Mouse (Mus musculus) heart, adult 11 months (tissue): ENCODE data around the gene Ndufc1.
A peak's percentile ranks its signal among the peaks of the same experiment; 100 is the strongest.
"Not testable (repeated sequence)": the region's sequence is repeated elsewhere in the genome, so short reads cannot be mapped to it uniquely, and the experiment has no call there.

ENCODE experiments used
- DNase-seq: peaks from one replicate; pipeline ENCODE4 v3.0.0; 2022

Gene Ndufc1

GRCm38 (mm10) chr3:51395461-51396145 lies 13.2 kb downstream of the Ndufc1 start:
- no peak for DNase-seq

DNA sequence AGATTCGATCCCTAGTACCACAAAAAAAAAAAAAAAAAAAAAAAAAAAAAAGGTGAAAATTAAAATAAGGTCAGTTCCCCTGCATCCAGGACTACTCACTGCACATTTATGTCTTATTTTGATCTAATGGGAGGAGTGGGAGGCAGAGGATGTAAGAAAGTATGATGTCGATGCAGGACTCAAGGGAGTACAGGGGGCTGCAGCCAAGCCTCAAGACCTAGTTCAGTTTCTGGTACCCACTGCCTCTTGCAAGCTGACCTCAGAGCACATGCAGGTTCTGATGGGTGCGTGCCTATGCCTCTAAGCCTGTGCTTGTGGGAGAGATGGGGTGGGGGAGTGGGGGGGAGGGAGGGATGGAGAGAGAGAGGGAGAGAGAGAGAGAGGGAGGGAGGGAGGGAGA lies 13.9 kb downstream of the Ndufc1 start:
- DNase-seq: no peak

- no peak for DNase-seq
These were observed 15.1 kb downstream of the Ndufc1 start for GRCm38 (mm10) chr3:51393651-51394050.

DNA sequence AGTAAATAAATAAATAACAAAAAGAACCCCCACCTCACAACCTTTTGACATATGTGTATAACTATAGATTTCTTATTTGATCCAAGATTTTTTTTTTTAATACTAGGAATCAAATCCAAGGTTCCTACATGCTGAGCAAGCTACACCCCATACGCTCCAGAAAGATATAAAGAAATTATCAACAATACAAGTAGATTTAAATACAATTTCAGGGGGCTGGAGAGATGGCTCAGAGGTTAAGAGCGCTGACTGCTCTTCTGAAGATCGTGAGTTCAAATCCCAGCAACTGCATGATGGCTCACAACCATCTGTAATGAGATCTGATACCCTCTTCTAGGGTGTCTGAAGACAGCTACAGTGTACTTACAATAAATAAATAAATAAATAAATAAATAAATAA lies 15.8 kb downstream of the Ndufc1 start:
- not testable (repeated sequence) for DNase-seq

DNA sequence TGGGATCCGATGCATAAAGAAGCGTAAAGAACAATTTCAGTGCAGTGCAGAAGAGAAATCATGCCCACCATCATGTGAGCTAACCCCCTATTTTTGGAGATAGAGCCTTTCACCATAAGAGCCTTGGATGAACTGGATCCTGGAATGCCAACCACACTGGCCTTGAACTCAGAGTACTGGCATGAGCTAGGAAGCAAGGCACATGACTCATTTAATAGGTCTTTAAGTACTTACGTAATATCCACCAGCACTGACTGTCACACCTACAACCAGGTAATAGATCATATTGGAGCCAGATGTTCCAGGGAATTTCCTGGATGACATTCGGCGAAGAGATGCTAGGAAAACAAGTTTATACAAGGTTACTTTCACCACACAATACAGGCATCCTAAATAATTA lies 17.2 kb downstream of the Ndufc1 start:
- DNase-seq: no peak

DNA sequence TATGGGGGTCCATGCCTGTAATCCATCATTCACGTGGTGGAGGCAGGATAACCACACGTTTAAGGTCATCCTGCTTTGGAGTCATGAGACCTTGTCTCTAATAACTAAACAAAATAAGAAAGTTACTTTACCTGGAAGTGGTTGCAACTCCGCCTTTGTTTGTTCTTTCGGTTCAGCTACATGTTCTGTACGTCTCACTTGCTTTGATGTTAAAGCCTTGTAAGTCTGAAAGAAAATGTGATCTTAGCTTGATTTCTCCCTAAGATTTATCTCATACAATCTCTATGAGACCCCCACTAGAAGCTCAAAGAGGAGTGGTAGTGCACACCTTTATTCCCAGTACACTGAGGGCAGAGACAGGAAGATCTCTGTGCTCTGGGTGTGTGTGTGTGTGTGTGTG lies 17.7 kb downstream of the Ndufc1 start:
- DNase-seq: no peak

DNA sequence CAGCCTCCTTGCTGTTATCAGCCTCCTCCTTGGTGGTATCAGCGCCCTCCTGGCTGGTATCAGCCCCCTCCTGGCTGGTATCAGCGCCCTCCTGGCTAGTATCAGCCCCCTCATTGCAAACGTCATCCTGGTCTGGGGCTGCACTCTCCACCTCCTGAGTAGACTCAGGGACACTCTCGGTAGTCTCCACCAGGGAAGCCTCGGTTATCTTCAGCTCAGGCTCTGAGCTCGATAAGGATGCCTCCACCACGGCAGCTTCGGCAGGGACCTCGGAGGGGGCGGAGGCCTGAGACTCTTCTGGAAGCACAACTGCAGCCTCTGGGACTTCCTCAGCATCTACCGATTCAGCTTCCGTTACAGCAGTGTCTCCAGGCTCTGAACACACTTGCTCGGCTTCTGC lies 19.9 kb downstream of the Ndufc1 start:
- DNase-seq: no peak

DNA sequence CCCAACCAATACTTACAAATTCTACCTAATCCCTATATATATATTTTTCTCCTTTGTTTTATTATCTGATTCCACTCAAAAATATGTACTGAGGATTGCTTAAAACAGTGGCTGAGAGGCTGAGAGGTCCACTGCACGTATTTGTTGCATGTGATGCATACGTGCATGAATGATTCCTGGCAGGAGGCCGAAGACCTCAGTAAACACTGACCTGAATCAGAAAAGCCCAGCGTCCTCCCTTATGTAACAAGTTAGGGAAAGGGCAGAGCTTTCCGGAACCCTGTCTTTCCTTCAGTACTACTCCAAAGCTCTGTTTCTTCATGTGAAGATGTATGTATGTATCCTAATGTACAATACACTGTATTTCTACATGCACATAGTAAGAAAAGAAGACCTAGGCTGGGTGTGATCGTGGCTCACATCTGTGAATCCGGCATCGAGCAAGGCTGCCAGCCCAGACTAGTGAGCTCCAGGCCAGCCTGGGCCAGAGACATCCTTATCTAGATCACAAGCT lies 20.9 kb downstream of the Ndufc1 start:
- no peak for DNase-seq

GRCm38 (mm10) chr3:51387134-51387451 lies 21.7 kb downstream of the Ndufc1 start:
- DNase-seq: peak; percentile 88

DNA sequence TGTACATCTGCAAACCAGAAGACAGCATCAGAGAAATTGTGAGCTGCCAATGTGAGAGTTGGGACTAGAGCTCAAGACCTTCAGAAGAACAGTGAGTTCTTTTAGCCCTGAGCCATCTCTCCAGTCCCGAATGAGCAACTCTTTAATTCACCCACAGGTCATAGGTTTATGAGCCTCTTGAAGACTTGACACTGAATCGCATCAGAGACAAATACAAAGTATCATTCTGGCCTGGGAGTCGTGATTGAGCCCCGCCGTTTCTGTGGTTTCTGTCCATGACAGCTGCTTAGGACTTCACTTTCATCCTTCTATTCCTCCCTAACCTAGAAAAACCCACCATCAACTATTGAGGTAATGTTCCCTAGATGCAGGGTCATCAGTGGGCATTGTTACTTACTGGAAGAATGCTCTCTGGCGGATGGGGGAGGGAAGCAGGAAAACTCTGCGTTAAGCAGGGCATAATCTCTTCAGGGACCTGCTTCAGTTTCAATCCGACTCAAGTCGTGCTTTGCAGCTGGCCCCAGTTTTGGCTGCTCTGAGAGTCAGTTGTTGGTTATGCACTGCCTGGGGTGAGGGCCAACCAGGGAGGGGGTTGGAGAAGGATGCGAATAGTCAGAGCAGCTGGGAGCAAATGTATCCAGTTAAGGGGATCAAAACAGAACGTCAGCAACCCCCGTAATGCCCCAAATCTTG lies 22.2 kb downstream of the Ndufc1 start:
- peak; percentile 97 for DNase-seq

DNA sequence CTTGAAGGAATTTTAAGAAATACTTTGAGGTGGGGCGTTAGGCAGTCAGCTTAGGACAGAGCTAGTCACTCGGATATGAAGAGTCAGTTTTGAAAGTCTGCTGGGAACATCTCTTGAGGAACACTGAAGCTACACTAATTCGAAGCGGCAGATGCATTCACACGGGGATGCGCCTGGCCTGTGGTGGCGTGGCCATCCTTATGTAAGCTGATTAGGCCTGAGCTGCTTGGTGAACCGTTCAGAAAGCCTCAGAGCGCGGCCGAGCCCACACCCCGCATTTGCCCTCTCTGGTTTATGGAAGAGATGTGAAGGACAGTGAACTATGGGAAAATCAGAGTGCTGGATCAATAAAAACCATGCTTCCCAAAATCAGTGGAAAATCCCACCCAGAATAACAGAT lies 25.4 kb downstream of the Ndufc1 start:
- peak; percentile 79 for DNase-seq

DNA sequence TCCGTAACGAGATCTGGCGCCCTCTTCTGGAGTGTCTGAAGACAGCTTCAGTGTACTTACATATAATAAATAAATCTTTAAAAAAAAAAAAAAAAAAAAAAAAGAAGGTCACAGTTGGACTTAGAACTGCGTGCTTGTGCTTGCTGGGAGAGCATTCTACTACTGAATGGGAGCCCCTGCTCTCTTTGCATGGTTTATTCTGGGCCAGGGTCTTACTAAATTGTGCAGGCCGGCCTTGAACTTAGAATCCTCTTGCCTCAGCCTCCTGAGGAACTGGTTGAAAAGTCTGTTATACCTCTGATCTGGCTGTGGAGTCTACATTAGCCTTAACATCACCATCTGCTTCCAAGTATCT lies 28.2 kb downstream of the Ndufc1 start:
- DNase-seq: peak; percentile 90

GRCm38 (mm10) chr3:51379786-51380659 lies 28.8 kb downstream of the Ndufc1 start:
- peak; percentile 95 for DNase-seq

GRCm38 (mm10) chr3:51378665-51378946 lies 30.2 kb downstream of the Ndufc1 start:
- DNase-seq: no peak

DNA sequence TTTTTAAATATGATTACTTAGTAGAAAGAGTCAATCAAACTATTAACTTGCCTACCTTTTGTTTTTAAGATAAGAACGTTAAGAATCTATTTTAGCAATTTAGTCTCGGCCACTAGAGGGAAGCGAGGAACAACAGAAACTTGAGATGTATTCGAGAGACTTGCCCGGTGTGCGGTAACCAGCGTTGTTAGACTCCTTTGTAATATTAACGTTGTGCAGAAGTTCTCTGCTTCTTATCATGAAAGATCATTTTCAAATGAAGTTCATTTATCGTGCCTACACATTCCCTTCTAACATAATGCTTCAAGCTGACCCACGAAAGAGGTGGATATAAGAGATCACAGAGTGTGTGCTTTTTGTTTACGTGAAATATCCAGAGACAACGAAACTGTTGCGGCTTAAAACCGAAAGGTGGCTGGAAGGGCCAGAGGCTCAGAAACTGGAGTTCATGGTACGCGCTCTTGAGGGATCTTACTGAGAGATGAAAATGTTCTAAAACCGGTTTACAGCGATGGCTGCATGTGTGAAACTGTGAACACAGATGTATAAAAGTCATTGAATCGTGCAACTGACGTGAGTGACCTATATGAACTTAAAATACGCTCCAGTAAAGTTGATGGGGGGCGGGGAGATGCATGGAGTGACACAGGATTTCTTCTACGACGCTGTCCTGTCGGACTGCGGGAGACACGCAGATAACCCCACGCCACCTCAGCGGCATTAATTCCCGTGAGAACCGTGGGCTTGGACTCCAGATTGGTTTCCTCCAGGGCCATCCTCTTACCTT lies 30.7 kb downstream of the Ndufc1 start:
- peak; percentile 84 for DNase-seq

DNA sequence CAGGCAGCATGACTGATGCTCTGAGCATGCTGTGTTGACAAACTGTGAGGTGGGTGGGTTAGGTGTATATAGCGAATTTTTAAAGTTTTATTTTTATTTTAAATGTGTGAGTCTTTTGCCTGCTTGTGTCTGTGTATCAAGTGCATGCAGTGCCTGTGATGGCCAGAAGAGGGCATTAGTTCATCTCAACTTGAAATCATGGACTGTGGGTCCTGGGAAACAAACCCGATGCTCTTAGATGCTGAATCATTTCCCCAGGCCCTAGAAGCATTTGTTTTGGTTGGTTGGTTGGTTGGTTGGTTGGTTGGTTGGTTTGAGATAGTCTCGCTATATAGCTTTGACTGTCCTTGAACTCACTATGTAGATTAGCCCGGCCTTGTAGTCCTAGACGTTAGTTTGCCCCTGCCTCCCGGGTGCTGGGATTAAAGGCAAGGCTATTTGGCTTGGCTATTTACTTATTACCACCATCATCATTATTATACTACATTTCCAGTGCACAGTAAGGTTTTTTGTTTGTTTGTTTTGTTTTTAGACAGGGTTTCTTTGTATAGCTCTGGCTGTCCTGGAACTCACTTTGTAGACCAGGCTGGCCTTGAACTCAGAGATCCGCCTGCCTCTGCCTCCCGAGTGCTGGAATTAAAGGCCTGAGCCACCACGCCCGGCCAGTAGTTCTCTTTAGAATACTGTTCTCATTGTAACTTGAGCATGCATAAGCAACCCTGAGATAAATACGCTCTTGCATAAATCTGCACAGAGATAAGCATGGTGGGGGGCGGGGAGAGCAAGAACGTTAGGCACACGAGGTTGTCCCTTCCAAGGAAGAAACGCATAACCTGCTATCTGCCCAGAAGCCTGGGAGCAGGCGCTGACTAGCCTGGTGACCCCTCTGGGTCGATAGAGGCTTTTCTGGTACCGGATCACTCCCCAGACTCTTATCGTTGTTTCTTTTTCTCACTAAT lies 33.2 kb downstream of the Ndufc1 start:
- DNase-seq: no peak

GRCm38 (mm10) chr3:51373544-51373943 lies 35.2 kb downstream of the Ndufc1 start:
- no peak for DNase-seq

DNA sequence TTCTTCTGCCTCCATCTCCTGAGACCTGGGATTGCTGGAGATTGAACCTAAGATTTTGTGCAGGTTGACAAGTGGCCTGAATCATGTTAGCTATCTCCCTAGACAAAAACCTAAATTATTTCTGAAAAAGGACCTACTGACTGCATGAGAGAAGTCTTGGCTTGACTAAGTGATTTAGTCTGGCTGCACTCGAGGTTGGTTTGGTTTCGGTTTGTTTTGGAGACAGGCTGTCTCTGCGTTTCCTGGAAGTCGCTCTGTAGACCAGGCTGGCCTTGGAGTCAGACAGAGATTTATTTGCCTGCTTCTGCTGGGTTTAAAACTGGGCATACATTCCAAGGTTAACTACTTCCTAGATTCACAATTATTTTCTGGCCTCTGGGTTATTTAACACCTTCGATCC lies 35.9 kb downstream of the Ndufc1 start:
- no peak for DNase-seq

DNA sequence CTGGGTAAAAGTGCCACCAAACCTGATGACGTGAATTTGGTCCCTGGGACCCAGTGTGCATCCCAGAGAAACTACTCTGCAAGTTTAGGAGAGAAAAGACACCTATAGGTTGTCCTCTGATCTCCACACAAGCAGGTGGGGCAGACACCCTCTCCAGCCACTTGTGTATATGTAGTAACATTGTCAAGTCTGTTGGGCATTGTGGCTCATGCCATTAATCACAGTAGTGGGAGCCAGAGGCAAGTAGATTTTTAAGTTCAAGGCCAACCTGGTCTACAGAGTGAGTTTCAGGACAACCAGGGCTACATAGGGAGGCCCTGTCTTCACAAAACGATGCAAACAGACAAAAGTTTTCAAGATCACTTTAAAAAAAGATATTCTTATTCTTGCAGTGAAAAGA lies 37.0 kb downstream of the Ndufc1 start:
- no peak for DNase-seq

- no peak for DNase-seq
These were observed 40.8 kb downstream of the Ndufc1 start for GRCm38 (mm10) chr3:51368011-51368410.

DNA sequence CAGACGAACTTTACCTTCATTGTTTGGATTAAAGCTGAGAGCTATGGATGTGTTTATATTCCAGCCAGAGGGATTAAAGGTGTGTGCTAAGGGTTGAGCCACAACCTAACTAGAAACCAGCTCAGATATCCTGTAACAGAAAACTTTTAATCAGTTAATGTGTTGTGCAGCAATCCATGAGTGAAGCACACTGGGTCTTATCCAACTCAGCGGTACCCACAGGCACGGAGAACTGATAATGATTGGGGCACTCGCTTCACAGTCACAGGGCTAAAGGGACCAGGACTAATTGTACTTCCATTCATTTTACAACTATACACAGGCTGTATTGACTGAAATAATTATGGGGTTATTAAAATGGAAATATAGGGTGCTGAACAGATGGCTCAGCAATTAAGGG lies 41.9 kb downstream of the Ndufc1 start:
- no peak for DNase-seq

DNA sequence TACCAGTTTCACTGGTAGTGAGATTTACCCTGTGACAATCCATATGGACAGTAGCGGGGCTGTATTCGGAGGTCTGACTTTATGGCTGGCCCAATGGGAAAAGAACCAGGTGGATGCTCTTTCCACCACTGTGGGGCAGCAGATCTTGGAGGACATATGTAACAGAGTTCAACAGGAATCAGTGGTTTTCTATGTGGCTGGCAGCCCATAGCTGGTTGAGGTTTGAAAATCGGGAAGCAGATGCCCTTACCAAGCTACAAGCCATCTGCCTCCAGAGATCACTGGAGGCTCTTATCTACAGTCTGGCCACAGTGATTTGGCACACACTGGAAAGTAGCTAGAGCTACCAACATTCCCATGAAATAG lies 43.3 kb downstream of the Ndufc1 start:
- DNase-seq: no peak
